Mouse (Mus musculus): ENCODE measurements at regions not wholly inside any gene's neighbourhood (a gene's known extent, or its start where the extent isn't known, plus 50 kb on each side); places are given as distances from the start of the nearest gene placed in this dataset.

DNA sequence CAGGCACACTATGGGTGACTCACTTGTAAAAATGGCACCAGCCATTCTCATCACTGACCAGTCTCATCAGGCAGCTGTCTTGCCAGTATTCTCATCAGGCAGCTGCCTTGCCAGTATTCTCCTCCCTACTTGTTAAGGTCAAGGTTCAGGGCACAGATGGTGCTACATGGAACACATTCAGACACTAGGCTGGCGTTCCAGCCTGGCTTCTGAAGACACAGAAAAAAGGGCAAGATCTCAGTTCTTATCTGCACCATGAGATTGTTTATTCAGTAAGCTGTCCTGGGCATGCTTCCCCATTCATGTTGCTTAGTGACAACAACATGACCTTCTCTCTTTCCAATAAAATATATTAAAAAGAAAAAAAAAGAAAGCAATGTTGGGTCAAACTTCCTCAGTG is 90.7 kb upstream of the Itgb1 start:
- Histone ChIP-seq H3K4me3 (ENCODE audit: low read depth, low read length) (no peak overlapping the region), H3K27me3 (replicated peaks; ENCODE audit: control insufficient read depth, insufficient read depth, low read length) (no peaks in the 10 kb centered on the region), H3K9ac (ENCODE audit: low read depth, low read length) (no peak overlapping the region), H3K27ac (ENCODE audit: low read depth, low read length) (no peak overlapping the region), H3K9me3 (ENCODE audit: control insufficient read depth) (no peaks in the 10 kb centered on the region), H3K4me1 (replicated peaks; ENCODE audit: control insufficient read depth, insufficient read depth, low read length) (no peaks in the 10 kb centered on the region), H3K36me3 (ENCODE audit: control insufficient read depth, insufficient read depth) (no peaks in the 10 kb centered on the region), H3K4me2 (replicated peaks; ENCODE audit: low read depth) (no peak overlapping the region)
- 26% methylated on average over 1 of the region's 1 CpGs for WGBS
- ATAC-seq: no peak
- TF ChIP-seq CTCF (IDR thresholded peaks at IDR 0.05; ENCODE audit: low read depth): no peak

DNA sequence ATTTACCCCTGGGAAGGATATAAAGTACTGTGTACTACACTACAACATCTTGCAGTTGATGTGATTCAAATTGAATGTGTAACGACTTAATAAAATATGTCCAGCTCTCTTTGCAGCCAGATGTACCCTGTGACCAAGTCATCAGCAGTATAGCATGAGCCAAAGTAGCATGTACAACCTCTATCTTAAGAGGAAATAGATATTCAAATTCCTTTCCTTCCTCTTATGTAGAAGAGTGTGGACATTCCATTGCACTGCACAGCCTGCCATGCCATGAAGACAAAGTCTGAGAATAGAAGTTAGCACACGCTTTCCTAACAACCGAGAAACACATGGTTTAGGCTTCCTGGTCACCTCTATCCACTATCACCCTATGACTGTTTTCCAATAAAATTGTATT is 79.9 kb upstream of the Itgb1 start:
- no peak overlapping the region for H3K27ac ChIP-seq (ENCODE audit: low read depth, low read length)
- no peaks in the 10 kb centered on the region for H3K27me3 ChIP-seq (replicated peaks; ENCODE audit: control insufficient read depth, insufficient read depth, low read length)
- 84% methylated on average over 3 of the region's 3 CpGs for WGBS
- H3K36me3 ChIP-seq (ENCODE audit: control insufficient read depth, insufficient read depth): no peaks in the 10 kb centered on the region
- no peaks in the 10 kb centered on the region for H3K4me1 ChIP-seq (replicated peaks; ENCODE audit: control insufficient read depth, insufficient read depth, low read length)
- ATAC-seq: no peak
- H3K4me2 ChIP-seq (replicated peaks; ENCODE audit: low read depth): no peak overlapping the region
- no peak for TF ChIP-seq CTCF (IDR thresholded peaks at IDR 0.05; ENCODE audit: low read depth)
- H3K9me3 ChIP-seq (ENCODE audit: control insufficient read depth): no peaks in the 10 kb centered on the region
- no peak overlapping the region for H3K4me3 ChIP-seq (ENCODE audit: low read depth, low read length)
- no peak overlapping the region for H3K9ac ChIP-seq (ENCODE audit: low read depth, low read length)

DNA sequence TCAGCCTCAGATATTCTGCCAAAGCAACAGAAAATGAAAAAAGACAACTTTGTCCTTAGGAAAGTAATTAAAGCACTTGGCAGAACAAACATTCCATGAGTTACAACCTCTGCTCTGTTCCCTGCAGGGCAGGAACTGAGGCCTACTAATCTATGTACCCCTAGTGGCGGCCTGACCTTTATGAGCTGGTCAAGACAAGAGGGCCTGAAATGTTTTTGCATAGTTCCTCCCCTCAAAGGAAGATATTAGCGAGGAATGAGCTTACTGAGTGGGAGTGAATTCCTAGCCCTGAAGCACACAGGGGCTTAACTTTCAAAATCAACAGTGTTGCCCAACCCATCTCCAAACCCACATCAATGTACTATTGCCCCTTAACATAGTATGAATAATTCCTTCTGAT is 76.6 kb upstream of the Itgb1 start:
- H3K9ac ChIP-seq (ENCODE audit: low read depth, low read length): no peak overlapping the region

DNA sequence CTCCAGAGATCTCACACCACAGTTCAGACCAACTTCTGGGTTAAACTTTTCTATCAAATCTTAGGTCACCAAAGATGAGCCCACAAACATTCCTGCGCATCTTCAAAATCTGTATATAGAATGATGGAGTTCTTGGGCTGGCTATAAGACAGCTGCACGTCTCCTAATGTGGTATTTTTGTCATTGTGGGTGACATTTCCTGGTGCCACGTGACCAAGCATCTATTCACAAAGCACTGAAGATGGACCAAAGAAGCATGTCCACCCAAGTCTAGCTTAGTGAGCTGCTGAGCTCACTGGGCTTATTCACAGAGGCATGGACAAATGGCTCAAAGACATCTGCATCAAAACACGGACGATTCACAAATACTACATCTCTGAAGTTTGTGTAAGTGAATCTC is 72.8 kb upstream of the Itgb1 start:
- H3K9me3 ChIP-seq (ENCODE audit: control insufficient read depth): no peaks in the 10 kb centered on the region
- H3K27ac ChIP-seq (ENCODE audit: low read depth, low read length): no peak overlapping the region
- H3K4me3 ChIP-seq (ENCODE audit: low read depth, low read length): no peak overlapping the region
- no peak overlapping the region for H3K4me2 ChIP-seq (replicated peaks; ENCODE audit: low read depth)
- no peak for ATAC-seq
- no peaks in the 10 kb centered on the region for H3K36me3 ChIP-seq (ENCODE audit: control insufficient read depth, insufficient read depth)
- no peak for TF ChIP-seq CTCF (IDR thresholded peaks at IDR 0.05; ENCODE audit: low read depth)
- 69% methylated on average over 5 of the region's 5 CpGs for whole genome bisulfite sequencing
- H3K9ac ChIP-seq (ENCODE audit: low read depth, low read length): no peak overlapping the region
- no peaks in the 10 kb centered on the region for H3K27me3 ChIP-seq (replicated peaks; ENCODE audit: control insufficient read depth, insufficient read depth, low read length)
- no peaks in the 10 kb centered on the region for H3K4me1 ChIP-seq (replicated peaks; ENCODE audit: control insufficient read depth, insufficient read depth, low read length)

More for the DNA sequence above, 76.6 kb upstream of the Itgb1 start:
- Histone ChIP-seq H3K36me3 (ENCODE audit: control insufficient read depth, insufficient read depth) (no peaks in the 10 kb centered on the region), H3K9me3 (ENCODE audit: control insufficient read depth) (no peaks in the 10 kb centered on the region), H3K4me3 (ENCODE audit: low read depth, low read length) (no peak overlapping the region), H3K4me1 (replicated peaks; ENCODE audit: control insufficient read depth, insufficient read depth, low read length) (no peaks in the 10 kb centered on the region), H3K4me2 (replicated peaks; ENCODE audit: low read depth) (no peak overlapping the region), H3K27me3 (replicated peaks; ENCODE audit: control insufficient read depth, insufficient read depth, low read length) (no peaks in the 10 kb centered on the region), H3K27ac (ENCODE audit: low read depth, low read length) (no peak overlapping the region)
- WGBS: 64% methylated on average over 2 of the region's 2 CpGs
- no peak for TF ChIP-seq CTCF (IDR thresholded peaks at IDR 0.05; ENCODE audit: low read depth)
- no peak for ATAC-seq

DNA sequence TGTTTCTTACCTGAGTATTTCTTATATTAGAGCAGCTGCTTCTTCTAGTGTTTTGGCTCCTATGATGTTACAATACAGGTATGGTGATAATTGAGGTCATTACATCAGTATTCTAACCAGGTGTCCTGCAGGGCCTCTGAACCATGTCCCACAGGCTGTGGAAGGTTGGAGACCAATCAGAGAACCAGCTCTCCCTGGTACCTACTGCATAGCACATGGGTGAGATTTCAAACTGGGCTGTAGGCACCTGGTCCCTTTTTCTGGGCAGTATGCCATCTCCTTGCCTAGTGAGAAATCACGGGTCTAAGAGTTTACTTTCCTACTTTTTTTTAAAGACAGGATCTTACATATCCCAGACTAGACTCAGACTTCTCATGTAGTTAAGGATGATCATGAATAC is 67.6 kb upstream of the Itgb1 start:
- Histone ChIP-seq H3K27ac (ENCODE audit: low read depth, low read length) (no peak overlapping the region), H3K9me3 (ENCODE audit: control insufficient read depth) (no peaks in the 10 kb centered on the region), H3K4me3 (ENCODE audit: low read depth, low read length) (no peak overlapping the region), H3K36me3 (ENCODE audit: control insufficient read depth, insufficient read depth) (no peaks in the 10 kb centered on the region), H3K27me3 (replicated peaks; ENCODE audit: control insufficient read depth, insufficient read depth, low read length) (no peaks in the 10 kb centered on the region), H3K9ac (ENCODE audit: low read depth, low read length) (no peak overlapping the region), H3K4me2 (replicated peaks; ENCODE audit: low read depth) (no peak overlapping the region), H3K4me1 (replicated peaks; ENCODE audit: control insufficient read depth, insufficient read depth, low read length) (no peaks in the 10 kb centered on the region)
- whole genome bisulfite sequencing: 46% methylated on average over 1 of the region's 1 CpGs
- ATAC-seq: no peak
- TF ChIP-seq CTCF (IDR thresholded peaks at IDR 0.05; ENCODE audit: low read depth): no peak

DNA sequence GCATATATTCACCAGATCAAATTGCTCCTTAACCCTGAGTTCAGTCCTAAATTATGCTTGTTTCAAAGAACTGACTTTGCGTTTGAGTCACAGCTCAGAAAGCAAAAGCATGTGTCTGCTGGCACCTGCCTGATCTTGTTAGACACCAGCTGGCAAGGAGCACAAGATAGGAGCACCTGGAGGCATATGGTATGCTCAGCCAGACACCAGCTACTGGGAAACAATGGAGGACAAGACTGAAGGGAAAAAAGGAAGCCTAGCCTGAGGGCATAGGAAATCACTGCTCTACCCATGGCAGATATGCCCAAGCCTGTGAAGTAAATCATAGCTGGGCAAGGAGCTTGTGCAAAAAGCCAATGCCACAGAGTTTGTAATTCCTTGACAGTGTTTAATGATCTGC is 66.4 kb upstream of the Itgb1 start:
- no peaks in the 10 kb centered on the region for H3K4me1 ChIP-seq (replicated peaks; ENCODE audit: control insufficient read depth, insufficient read depth, low read length)

More for the DNA sequence above, 66.4 kb upstream of the Itgb1 start:
- Histone ChIP-seq H3K4me2 (replicated peaks; ENCODE audit: low read depth) (no peak overlapping the region), H3K9me3 (ENCODE audit: control insufficient read depth) (no peaks in the 10 kb centered on the region), H3K27me3 (replicated peaks; ENCODE audit: control insufficient read depth, insufficient read depth, low read length) (no peaks in the 10 kb centered on the region), H3K36me3 (ENCODE audit: control insufficient read depth, insufficient read depth) (no peaks in the 10 kb centered on the region), H3K9ac (ENCODE audit: low read depth, low read length) (no peak overlapping the region), H3K27ac (ENCODE audit: low read depth, low read length) (no peak overlapping the region), H3K4me3 (ENCODE audit: low read depth, low read length) (no peak overlapping the region)
- no peak for TF ChIP-seq CTCF (IDR thresholded peaks at IDR 0.05; ENCODE audit: low read depth)
- WGBS: 68% methylated on average over 1 of the region's 1 CpGs
- no peak for ATAC-seq
